Mouse (Mus musculus): ENCODE measurements around the gene Plekhg3.
A peak's percentile ranks its signal among the peaks of the same experiment; 100 is the strongest.

Gene Plekhg3

GRCm38 (mm10) chr12:76527245-76527881, 3.3 kb upstream of the Plekhg3 start:
- no peak for DNase-seq

- DNase-seq, result no peak
These were observed 1.9 kb upstream of the Plekhg3 start for GRCm38 (mm10) chr12:76528766-76529165.

- DNase-seq, result no peak
These were observed 1.6 kb downstream of the Plekhg3 start for GRCm38 (mm10) chr12:76531986-76532925.

- peak in 1 of 2 experiments; percentile 61 for DNase-seq
These were observed 2.3 kb downstream of the Plekhg3 start for GRCm38 (mm10) chr12:76532926-76533376.

DNA sequence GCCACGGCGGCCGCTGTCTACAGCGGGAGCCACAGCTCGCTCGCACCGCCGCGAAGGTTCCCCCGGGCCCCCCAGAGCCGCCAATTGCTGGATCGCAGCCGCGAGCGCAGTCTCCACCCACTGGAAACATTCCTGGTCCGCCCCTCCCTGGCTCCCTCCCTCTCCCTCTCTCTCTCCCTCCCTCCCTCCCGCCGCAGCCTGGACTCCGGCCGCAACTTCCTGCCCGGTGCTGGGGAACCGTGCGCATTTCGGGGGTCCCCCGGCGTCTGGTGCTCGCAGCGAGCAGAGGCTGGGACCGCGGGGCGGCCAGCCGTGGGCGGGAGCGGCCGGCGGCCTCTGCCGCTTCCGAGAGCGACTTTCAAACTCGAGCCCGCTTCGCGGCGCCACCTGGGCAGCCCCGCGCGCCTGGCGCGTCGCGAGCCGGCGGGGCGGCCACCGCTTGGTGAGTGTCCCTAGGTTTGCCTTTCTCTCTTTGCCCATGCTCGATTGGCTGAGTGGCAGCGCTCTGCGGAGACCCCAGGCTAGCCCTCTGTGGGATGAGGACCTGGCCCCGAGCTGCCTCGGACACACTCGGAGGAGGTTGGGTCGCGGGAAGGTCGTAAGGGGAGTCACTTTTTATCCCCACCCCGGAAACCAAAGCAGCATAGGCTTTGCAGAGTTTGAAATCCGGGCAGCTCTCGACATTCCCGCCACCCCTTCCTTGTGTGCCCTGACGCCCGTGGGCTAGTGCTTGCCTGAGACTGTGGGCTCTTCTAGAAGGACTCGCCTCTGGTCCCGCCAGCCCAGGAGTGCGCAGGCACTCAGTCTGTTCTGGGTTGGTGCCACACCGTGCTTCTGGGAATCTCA, 2.9 kb downstream of the Plekhg3 start:
- DNase-seq, result peak in 1 of 2 experiments; percentile 73

DNA sequence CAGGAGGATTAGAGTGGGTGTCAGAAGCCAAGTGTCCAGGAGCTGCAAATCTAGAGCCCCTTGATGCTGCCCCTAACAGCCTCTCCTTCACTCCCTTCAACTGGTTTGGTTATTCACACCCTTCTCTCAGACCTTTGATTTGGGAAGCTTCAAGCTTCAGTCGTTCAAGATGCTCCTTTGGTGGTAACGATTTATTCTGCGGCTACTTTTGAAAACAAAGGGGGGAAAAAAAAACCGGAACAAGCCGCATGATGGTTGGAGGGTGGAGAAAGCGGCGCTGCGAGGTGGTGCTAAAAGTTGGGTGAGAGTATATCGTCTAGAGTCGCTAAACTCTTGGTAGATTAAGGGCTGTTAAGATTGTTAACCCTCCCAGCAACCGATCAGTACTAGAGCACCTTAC, 3.5 kb downstream of the Plekhg3 start:
- DNase-seq, result no peak

- DNase-seq, result no peak
These were observed 4.1 kb downstream of the Plekhg3 start for GRCm38 (mm10) chr12:76534641-76535283.

GRCm38 (mm10) chr12:76535471-76535900, 4.8 kb downstream of the Plekhg3 start:
- no peak for DNase-seq

- no peak for DNase-seq
These were observed 6.0 kb downstream of the Plekhg3 start for GRCm38 (mm10) chr12:76536591-76537153.

- DNase-seq, result no peak
These were observed 6.7 kb downstream of the Plekhg3 start for GRCm38 (mm10) chr12:76537434-76537833.

DNA sequence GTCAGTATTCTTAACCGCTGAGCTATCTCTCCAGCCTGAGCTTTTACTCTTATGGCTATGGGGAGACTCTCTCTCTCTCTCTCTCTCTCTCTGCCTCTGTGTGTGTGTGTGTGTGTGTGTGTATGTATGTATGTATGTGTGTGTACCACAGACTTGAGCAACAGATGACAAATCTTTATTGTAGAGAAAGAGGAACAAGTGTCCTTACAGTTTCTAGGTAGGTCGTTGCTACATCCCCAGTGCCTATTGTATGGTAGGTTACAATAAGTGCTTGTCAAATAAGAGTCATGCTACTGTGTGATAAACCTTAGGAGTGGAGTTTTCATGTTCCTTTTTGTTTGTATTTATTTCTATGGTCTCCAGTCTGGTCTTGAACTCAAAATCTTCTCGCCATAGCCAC, 9.5 kb downstream of the Plekhg3 start:
- no peak for DNase-seq

DNA sequence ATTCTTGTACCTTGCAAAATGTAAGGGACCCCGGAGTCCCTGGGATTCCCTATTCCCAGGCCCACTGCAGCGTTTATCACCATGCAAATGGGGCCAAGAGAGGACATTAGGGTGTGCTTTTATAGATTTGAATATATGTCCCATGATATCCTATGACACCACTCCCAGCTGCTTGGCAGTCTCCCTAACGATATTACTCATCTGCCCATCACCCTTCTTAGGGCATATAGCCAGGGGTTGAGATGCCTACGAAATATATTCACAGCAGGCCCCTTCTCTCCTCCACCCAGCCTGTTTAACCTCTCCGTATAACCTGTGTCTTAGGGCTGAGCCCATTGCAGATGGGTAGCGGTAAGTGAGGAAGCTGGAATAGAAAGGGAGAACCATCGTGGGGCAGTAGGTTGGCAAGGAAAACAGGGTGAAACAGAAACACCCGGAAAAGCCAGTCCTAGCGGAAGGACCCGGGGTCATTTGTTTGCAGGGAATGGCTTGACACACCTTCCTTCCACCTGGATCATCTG, 10.1 kb downstream of the Plekhg3 start:
- no peak for DNase-seq

DNA sequence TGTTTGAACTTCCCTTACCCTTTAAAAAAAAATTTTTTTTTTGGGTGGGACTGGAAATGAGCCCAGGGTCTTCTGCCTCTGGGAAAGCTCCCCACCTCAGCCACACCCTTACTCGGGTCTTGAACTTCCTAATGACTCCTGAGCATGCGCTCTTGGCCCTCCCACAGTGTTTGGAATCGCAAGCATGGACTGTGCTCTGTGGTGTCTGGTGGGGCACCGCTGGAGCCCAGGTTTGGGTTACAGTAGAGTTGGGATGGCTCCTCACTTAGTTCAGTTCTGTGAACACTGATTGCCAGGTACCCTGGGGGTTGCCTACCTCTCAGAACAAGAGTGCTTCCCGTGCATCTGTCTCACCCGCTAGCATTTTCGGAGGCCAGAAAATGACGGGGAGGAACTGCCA, 10.8 kb downstream of the Plekhg3 start:
- no peak for DNase-seq

DNA sequence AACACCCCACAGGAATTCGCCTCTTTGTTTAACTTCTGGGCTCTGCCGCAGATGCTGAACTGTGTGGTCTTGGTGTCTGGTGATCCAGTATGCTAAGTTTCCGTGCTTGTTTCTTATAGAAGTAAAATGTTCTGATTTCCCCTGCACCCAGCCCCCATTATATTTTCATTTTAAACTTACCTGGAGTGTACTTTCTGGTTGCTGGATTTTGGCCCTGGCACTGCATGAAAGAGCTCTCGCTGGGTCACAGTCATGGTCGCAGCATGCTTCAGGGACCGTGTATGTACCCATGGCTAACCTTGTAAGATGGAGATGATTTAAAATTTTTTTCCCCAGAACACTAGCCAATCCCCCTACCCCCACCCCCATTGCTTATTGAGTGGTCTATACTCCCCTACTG, 11.2 kb downstream of the Plekhg3 start:
- no peak for DNase-seq

GRCm38 (mm10) chr12:76545786-76546370, 15.2 kb downstream of the Plekhg3 start:
- no peak for DNase-seq

DNA sequence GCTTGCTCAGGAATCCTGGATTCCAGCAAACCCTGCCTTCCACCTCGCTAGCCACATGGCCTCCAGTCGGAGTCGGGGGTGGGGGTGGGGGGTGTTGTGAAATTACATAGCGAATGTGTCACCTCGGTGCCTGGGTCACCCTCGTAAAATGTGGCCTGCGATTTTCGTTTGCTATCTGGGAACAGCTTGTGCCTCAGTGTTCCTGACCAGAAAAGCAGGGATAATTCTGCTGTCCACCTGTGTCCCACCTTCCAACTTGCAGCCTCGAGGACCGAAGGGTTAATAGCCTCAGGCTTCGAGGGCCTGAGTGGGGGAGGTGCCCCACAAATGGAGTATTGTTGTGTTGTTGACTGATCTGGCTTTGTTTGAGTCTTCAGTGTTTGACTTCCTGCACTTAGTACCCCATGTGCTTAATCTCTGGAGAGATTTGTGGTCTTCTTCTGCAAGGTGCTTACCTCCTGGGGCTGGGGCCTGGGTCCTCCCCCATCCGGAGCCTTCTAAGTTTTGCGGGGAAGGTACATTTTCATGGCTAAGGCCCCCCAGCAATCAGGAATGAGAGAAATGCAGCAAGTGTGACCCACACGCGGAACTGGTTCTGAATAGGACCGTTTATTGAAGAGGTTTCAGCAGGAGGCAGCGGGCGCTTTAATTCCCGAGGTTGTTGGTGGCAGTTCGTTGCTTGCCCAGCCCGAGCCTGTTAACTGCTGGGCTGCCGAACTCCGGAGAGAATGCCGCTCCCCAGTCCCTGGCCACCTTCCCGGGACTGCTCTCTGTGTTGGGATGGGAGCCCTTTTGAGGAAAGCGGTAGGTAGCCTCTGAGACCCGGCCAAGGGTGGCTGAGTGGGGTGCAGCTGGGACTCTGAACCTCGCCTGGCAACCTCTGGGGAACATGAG, 15.9 kb downstream of the Plekhg3 start:
- DNase-seq, result peak; percentile 46 to 57

DNA sequence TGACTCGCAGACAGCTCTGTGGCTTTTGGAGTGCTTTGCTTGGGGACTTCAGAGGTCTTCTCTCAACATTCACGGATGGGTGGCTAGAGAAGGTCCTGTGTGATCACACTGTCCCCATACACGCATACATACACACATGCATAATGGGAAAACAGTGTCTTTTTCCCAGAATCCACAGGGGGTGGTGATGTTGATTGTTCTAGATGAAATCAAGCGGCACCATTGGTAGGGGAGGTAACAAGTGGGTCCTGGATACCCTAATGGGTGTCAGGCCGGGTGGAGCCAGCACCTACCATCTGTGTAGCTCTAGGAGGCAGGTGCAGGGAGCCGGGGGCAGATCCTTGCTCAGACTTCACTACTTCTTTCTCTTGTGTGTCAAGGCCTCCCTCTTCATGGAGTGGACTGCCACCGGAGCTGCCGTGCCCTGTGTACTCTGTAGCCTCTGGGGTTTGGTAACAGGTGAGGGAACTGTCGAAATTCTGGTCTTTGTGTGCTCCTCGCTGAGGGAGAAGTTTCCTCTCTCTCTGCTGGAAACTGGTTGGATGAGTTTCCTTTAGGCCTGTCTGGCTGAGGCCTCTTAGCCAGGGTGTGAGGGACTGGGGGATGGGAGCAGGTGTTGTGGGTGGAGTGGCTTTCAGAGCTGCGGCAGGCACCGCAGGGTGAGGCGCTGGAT, 16.9 kb downstream of the Plekhg3 start:
- DNase-seq, result no peak

DNA sequence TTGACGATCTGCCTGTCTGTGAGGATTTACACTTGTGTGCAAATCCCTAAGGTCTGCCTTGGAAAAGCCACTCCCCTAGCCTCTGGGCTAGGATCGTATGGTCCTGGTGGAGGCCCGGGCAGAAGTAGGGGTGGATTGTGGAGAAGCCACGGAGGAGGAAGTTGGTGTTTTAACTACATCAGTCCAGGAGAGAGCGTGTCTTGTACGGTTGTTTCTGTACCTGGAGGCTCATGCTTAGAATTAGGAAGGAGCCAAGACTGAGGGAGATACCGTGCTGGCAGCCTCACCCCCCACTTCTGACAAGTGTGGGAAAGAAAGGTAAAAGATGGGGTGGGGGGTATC, 17.4 kb downstream of the Plekhg3 start:
- DNase-seq, result no peak

DNA sequence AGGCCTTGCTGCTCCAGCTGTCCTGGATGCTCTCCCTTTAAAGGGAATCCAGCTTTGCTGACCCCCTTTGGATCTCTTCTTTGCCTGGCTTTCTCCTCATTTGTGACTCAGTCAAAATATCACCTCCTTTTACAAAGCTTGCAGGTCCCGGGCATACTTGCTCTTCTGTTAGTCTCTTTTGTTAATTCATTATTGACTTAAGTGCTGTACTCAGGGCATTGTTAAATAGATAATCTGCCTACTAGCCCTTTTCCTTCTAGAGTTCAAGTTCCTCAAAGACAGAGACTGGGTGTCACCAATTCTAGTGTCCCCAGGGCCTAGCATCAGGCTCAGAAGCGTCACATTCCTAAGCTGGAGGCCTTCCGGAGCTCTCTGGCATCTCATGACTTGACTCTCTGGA, 18.5 kb downstream of the Plekhg3 start:
- no peak for DNase-seq

- DNase-seq, result no peak
These were observed 21.6 kb downstream of the Plekhg3 start for GRCm38 (mm10) chr12:76552321-76552720.

Measured in cerebellum, postnatal 36 days (tissue).